Mouse (Mus musculus) hindbrain, embryonic 14.5 days (tissue): Measurements from ENCODE around the gene Frg2f1. TPM values are rescaled to one million over a fixed set of nuclear protein-coding genes. Genes with fewer than 3 reads are reported as not detected.

Experiments
- ATAC-seq: fragments of 200-750 bp; cut with Nextera tagmentation; 2 replicates; pipeline ENCODE4 v1.8.0; 2017; ENCODE audit warnings: moderate number of reproducible peaks, mild to moderate bottlenecking, moderate TSS enrichment, moderate library complexity; ENCODE audit not compliant: low FRiP score
- DNase-seq: peaks from one replicate; pipeline ENCODE4 v3.0.0-alpha.2; 2015; ENCODE audit warnings: low spot score
- H3K27ac ChIP-seq: fragments of 300-500 bp; sonication (generic); 2 replicates; pipeline ENCODE4 v1.5.1; 2014; ENCODE audit warnings: mild to moderate bottlenecking, moderate library complexity
- H3K27me3 ChIP-seq: fragments of 300-500 bp; sonication (generic); 2 replicates; pipeline ENCODE4 v1.6.1; 2014; ENCODE audit warnings: mild to moderate bottlenecking, low read length, mixed read lengths; ENCODE audit not compliant: control insufficient read depth, insufficient read depth
- H3K36me3 ChIP-seq: fragments of 300-500 bp; sonication (generic); replicated peaks from 2 replicates; pipeline ENCODE4 v1.6.1; 2014; ENCODE audit not compliant: control insufficient read depth, insufficient read depth
- H3K4me1 ChIP-seq: fragments of 300-500 bp; sonication (generic); replicated peaks from 2 replicates; pipeline ENCODE4 v1.6.1; 2014; ENCODE audit warnings: antibody characterized with exemption, low read length, mixed read lengths; ENCODE audit not compliant: control insufficient read depth, insufficient read depth
- H3K4me2 ChIP-seq: fragments of 300-500 bp; sonication (generic); replicated peaks from 2 replicates; pipeline ENCODE4 v1.6.1; 2014; ENCODE audit warnings: mild to moderate bottlenecking, moderate library complexity
- H3K4me3 ChIP-seq: fragments of 300-500 bp; sonication (generic); replicated peaks from 2 replicates; pipeline ENCODE4 v1.5.1; 2014; ENCODE audit warnings: mild to moderate bottlenecking, low read length
- H3K9ac ChIP-seq: fragments of 300-500 bp; sonication (generic); 2 replicates; pipeline ENCODE4 v1.6.1; 2014
- H3K9me3 ChIP-seq: fragments of 300-500 bp; sonication (generic); 2 replicates; pipeline ENCODE4 v1.6.1; 2016; ENCODE audit warnings: low read length; ENCODE audit not compliant: control insufficient read depth
- WGBS: fragments of 180-500 bp; shearing (Covaris S2); extraction: QIAGEN DNeasy Blood & Tissue Kit; methylation state at CpG from one replicate; pipeline ENCODE4 v1.1.7; 2014; 5-methylcytosine and 5-hydroxymethylcytosine counted together
- polyA plus RNA-seq: library from polyadenylated mRNA; unstranded; fragments of >200 nt; fragmentation: Nextera tagmentation; extraction: Ambion mirVana; gene quantifications from 2 replicates; pipeline ENCODE4 v1.2.1, GENCODE M21; 2014

The Frg2f1 gene
- polyA plus RNA-seq, 1 experiment from 2014 or later, result 9.2 TPM

DNA sequence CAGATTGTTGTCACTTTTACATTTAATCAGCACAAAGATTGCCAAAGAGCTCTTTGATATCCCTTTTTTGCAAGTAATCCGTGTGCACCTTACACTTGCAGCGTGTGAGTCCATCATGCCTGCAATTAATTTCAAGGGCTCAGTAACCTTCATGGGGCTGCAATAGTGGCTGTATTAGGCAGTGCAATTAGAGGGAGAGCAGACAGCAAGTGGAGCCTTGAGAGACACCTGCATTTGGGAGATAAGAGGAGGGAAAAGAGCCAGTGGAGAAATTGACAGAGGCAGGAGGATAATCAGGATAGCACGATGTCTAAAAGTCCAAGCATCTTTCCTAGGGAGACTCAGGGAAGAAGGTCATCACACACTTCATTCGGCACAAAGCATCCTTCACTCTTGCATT, 15.8 kb downstream of the Frg2f1 start:
- Histone ChIP-seq H3K4me3 (no peak overlapping the region), H3K9me3 (no peaks in the 10 kb centered on the region), H3K4me1 (peaks cover 14% of the 10 kb centered on the region), H3K36me3 (no peaks in the 10 kb centered on the region), H3K9ac (no peak overlapping the region), H3K4me2 (peak overlapping the region; percentile 36), H3K27me3 (no peaks in the 10 kb centered on the region), H3K27ac (peak overlapping the region; percentile 85)
- 49% methylated on average over 4 of the region's 4 CpGs for WGBS
- ATAC-seq (no peak; the same call in 1 of the 2 replicates), DNase-seq (peak; percentile 27)

DNA sequence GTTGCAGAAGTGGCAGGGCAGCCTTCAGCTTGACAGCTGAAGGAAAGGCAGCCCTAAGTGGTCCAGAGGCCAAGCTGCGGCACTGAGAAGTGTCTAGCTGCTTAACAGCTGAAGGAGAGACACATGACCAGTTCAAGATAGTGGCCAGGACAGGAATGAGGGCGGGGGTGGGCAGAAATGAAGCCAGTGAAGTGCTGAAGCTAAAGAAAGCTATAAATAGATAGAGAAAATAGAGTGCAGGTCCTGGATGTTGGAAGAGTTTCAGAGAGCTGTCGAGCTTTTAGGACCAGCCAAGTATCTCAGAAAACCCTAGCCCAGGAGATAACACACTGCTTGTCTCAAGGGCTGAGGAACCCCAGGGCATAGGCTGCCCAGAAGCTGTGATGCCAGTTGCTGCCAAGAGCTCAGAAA, 26.6 kb downstream of the Frg2f1 start:
- Histone ChIP-seq H3K4me1 (no peaks in the 10 kb centered on the region), H3K4me2 (no peak overlapping the region), H3K4me3 (no peak overlapping the region), H3K9ac (no peak overlapping the region), H3K9me3 (no peaks in the 10 kb centered on the region), H3K27me3 (no peaks in the 10 kb centered on the region), H3K27ac (no peak overlapping the region), H3K36me3 (no peaks in the 10 kb centered on the region)
- WGBS, result 74% methylated on average over 3 of the region's 3 CpGs
- DNase-seq (no peak), ATAC-seq (no peak)

DNA sequence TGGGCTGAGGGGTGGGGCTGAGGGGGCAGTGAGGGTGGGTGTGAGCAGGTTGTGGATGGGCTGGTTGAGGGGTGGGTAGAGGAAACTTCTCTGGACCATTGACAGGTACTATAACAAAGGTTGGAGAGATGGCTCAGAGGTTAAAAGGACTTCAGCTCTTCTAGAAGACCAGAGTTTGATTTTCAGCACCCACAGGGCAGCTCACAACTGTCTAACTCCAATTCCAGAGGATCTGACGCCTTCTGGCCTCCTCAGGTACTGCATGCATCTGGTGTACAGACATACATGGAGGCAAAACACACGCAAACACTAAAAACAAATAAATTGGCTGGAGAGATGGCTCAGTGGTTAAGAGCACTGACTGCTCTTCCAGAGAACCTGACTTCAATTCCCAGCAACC, 27.7 kb downstream of the Frg2f1 start:
- ATAC-seq, result no peak
- no peaks in the 10 kb centered on the region for H3K9me3 ChIP-seq
- DNase-seq, result no peak
- 63% methylated on average over 2 of the region's 2 CpGs for WGBS
- H3K4me2 ChIP-seq, result no peak overlapping the region
- no peaks in the 10 kb centered on the region for H3K36me3 ChIP-seq
- no peaks in the 10 kb centered on the region for H3K4me1 ChIP-seq
- H3K27ac ChIP-seq, result no peak overlapping the region
- no peaks in the 10 kb centered on the region for H3K27me3 ChIP-seq
- H3K9ac ChIP-seq, result no peak overlapping the region
- H3K4me3 ChIP-seq, result no peak overlapping the region

DNA sequence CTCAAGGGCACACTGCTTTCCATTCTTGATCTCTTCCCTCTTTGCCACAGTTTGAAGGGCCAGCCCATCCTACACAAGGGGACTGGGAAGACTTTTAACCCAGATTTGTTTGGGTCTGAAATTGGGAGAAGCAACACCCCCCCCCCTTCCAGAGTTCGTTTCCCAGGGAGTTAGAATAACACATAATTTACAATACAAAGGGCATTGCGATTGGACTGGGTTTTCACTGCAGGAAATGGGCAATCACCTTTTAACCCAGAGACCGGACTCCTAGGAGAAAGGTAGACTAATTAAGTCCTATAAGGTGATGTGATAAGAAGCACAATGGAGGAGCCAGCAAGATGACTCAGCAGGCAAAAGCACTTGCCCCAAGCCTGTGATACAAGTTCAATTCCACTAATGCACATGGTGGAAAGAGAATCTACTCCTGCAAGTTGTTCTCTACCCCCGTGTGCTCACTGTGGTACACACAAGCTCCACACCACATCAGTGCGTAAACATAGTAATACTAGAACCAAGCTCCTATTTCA, 40.9 kb downstream of the Frg2f1 start:
- no peak for ATAC-seq
- Histone ChIP-seq H3K4me1 (no peaks in the 10 kb centered on the region), H3K9ac (no peak overlapping the region), H3K4me3 (no peak overlapping the region), H3K9me3 (no peaks in the 10 kb centered on the region), H3K27ac (no peak overlapping the region), H3K27me3 (no peaks in the 10 kb centered on the region), H3K4me2 (no peak overlapping the region), H3K36me3 (no peaks in the 10 kb centered on the region)
- DNase-seq, result no peak
- WGBS, result 60% methylated on average over 5 of the region's 5 CpGs

DNA sequence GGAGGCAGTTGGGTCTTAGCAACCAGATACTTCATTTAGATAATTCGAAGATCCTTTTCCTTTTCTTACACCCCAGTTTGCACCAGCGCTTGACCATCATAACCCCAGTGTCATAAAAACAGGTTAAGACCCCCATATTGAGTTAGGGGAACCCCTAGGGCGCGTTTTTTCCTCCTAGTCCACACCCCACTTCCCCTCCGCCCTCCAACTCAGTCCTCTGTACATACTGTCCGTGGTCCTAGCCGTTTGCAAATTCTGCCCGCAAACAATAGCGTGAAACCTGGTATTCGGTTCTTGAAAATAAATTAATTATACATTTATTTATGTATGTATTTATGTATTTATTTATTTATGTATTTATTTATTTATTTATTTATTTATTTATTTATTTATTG, 46.4 kb downstream of the Frg2f1 start:
- Histone ChIP-seq H3K4me3 (peak overlapping the region; percentile 64), H3K4me1 (peaks cover 15% of the 10 kb centered on the region), H3K9ac (peak overlapping the region; percentile 64), H3K27me3 (no peaks in the 10 kb centered on the region), H3K27ac (peak overlapping the region; percentile 88), H3K36me3 (no peaks in the 10 kb centered on the region), H3K9me3 (no peaks in the 10 kb centered on the region), H3K4me2 (peak overlapping the region; percentile 73)
- no peak for DNase-seq
- 39% methylated on average over 10 of the region's 10 CpGs for WGBS
- ATAC-seq, result peak; percentile 26

DNA sequence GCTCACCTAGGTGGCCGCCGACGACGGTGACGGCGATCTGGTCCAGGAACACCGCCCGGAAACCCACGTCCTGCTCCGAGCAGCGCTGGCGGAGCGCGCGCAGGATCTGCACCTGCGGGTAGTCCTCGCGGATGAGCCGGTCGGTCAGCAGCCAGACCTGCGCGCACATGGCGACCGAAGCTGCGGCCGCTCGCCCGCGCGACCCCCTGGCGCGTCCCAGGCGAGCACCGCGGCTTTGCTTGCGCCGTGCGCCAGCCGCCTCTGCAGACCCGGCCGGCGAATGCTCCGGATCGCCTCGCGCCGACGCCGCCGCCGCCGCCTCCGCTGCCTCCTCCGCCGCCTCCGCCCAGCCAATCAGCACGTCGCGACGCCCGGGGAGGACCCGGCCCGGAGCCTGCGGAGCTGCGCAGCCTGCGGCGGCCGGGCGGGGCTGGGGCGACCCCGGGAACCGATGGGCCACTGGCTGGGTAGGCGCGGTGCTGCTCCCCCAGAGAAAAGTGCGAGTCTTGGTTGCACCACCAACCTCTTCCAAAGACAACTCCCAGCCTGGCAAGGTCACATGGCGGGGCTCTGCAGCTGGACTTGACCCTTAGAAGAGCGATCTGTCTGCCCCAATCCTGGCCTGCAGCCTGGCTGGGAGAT, 46.9 kb downstream of the Frg2f1 start, which contains the start of gene Rimkla:
TSS of gene Rimkla (minus strand) at position 338 of the 642 bp plus-strand sequence.
- peak within 1 kb of the TSS; percentile 64 for H3K4me3 ChIP-seq
- peak within 1 kb of the TSS; percentile 73 for H3K4me2 ChIP-seq
- H3K9me3 ChIP-seq, result no peaks in the 10 kb centered on the region
- no peaks in the 10 kb centered on the region for H3K36me3 ChIP-seq
- H3K27ac ChIP-seq, result peak within 1 kb of the TSS; percentile 88
- ATAC-seq, result peak; percentile 93
- peak; percentile 72 for DNase-seq
- no peaks in the 10 kb centered on the region for H3K27me3 ChIP-seq
- under 1% methylated on average over 71 of the region's 77 CpGs for WGBS
- peaks cover 15% of the 10 kb centered on the region for H3K4me1 ChIP-seq
- peak within 1 kb of the TSS; percentile 64 for H3K9ac ChIP-seq

DNA sequence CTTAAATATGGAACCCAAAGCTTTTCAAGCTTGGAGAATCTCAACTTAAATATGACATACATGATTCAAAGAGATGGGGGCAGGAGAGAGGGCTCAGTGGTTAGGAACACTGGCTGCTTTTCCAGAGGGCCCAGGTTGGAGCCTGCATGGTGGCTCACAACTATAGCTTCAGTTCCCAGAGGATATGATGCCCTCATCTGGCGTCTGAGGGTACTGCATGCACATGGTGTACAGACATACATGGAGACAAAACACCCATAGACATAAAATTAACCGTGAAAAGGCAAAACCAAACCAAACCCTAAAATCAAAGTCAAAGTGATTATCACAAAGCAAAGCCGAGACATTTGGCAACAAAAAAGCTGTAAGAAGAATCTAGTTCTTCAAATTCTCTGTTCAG, 48.5 kb downstream of the Frg2f1 start:
- Histone ChIP-seq H3K4me2 (peak overlapping the region; percentile 73), H3K4me3 (no peak overlapping the region)
- WGBS, result 75% methylated on average over 3 of the region's 3 CpGs

DNA sequence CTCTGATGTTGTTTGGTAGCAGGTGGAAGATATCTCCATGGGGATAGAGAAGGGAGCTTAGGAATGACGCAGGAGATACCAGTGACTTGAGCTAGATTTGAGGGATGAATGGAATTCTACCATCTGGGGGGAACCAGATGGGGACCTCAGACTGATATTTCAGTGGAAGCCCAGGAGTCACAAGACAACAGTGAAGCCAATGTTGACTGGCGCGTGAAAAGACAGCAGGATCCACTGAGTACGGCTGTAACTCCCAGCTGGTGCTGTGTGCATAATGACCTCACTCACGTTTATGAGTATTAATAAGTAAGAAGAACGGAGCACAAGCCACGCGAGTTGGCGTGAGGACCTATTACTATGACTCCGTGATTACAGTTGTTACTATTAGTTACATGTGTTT, 49.7 kb downstream of the Frg2f1 start:
- DNase-seq (peak; percentile 31), ATAC-seq (no peak)
- H3K4me2 ChIP-seq, result no peak overlapping the region
- no peaks in the 10 kb centered on the region for H3K36me3 ChIP-seq
- H3K9me3 ChIP-seq, result no peaks in the 10 kb centered on the region
- no peak overlapping the region for H3K9ac ChIP-seq
- no peak overlapping the region for H3K4me3 ChIP-seq
- 57% methylated on average over 10 of the region's 10 CpGs for WGBS
- H3K27ac ChIP-seq, result no peak overlapping the region
- no peaks in the 10 kb centered on the region for H3K27me3 ChIP-seq
- H3K4me1 ChIP-seq, result peaks cover 15% of the 10 kb centered on the region

More for the DNA sequence above, 48.5 kb downstream of the Frg2f1 start:
- Histone ChIP-seq H3K36me3 (no peaks in the 10 kb centered on the region), H3K27ac (no peak overlapping the region), H3K9me3 (no peaks in the 10 kb centered on the region), H3K4me1 (peaks cover 15% of the 10 kb centered on the region), H3K9ac (no peak overlapping the region), H3K27me3 (no peaks in the 10 kb centered on the region)
- ATAC-seq (no peak), DNase-seq (peak; percentile 30)

DNA sequence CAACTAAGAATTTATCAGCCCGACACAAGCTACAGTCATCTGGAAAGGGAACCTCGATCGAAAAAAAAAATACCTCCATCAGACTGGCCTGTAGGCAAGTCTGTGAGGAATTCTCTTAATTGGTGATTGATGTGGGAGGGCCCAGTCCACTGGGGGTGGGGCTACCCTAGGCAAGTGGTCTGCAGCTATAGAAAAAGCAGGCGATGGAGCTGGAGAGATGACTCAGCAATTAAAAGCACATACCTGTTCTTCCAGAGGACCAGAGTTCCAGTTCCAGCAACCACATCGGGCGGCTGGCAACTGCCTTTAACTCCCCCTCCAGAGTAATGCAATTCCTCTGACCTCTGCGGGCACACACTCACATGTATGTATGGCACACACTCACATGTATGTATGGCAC, 54.4 kb downstream of the Frg2f1 start:
- WGBS, result 75% methylated on average over 7 of the region's 7 CpGs
- H3K27me3 ChIP-seq, result no peaks in the 10 kb centered on the region
- ATAC-seq, result no peak
- H3K36me3 ChIP-seq, result no peaks in the 10 kb centered on the region
- DNase-seq, result no peak
- H3K4me2 ChIP-seq, result no peak overlapping the region
- H3K4me1 ChIP-seq, result no peaks in the 10 kb centered on the region
- H3K27ac ChIP-seq, result no peak overlapping the region
- H3K9ac ChIP-seq, result no peak overlapping the region
- H3K9me3 ChIP-seq, result no peaks in the 10 kb centered on the region
- H3K4me3 ChIP-seq, result no peak overlapping the region
